Mouse (Mus musculus) intestine, embryonic 16.5 days (tissue): ENCODE measurements around the gene Wdr76. TPM values are rescaled to one million over a fixed set of nuclear protein-coding genes. Genes with fewer than 3 reads are reported as not detected.
"Not testable (repeated sequence)": the region's sequence is repeated elsewhere in the genome, so short reads cannot be mapped to it uniquely, and the experiment has no call there.

ENCODE experiments used
- ATAC-seq: fragments of 200-750 bp; cut with Nextera tagmentation; 2 replicates; pipeline ENCODE4 v1.8.0; 2017; ENCODE audit warnings: moderate TSS enrichment, moderate library complexity
- H3K27ac ChIP-seq: fragments of 300-500 bp; sonication (generic); 2 replicates; pipeline ENCODE4 v1.5.1; 2014; ENCODE audit warnings: mild to moderate bottlenecking, low read length
- H3K27me3 ChIP-seq: fragments of 300-500 bp; sonication (generic); replicated peaks from 2 replicates; pipeline ENCODE4 v1.6.1; 2014; ENCODE audit warnings: low read length, control low read depth, mixed read lengths; ENCODE audit not compliant: control insufficient read depth, insufficient read depth
- H3K36me3 ChIP-seq: fragments of 300-500 bp; sonication (generic); 2 replicates; pipeline ENCODE4 v1.6.1; 2014; ENCODE audit warnings: low read length, control low read depth; ENCODE audit not compliant: control insufficient read depth, insufficient read depth
- H3K4me1 ChIP-seq: fragments of 300-500 bp; sonication (generic); 2 replicates; pipeline ENCODE4 v1.6.1; 2014; ENCODE audit warnings: low read length, control low read depth, mixed read lengths; ENCODE audit not compliant: control insufficient read depth, insufficient read depth
- H3K4me2 ChIP-seq: fragments of 300-500 bp; sonication (generic); 2 replicates; pipeline ENCODE4 v1.6.1; 2014; ENCODE audit warnings: low read depth, low read length, control low read depth
- H3K4me3 ChIP-seq: fragments of 300-500 bp; sonication (generic); 2 replicates; pipeline ENCODE4 v1.5.1; 2014; ENCODE audit warnings: mild to moderate bottlenecking, low read length
- H3K9ac ChIP-seq: fragments of 300-500 bp; sonication (generic); 2 replicates; pipeline ENCODE4 v1.6.1; 2014; ENCODE audit warnings: low read depth, low read length
- H3K9me3 ChIP-seq: fragments of 300-500 bp; sonication (generic); 2 replicates; pipeline ENCODE4 v1.6.1; 2016; ENCODE audit warnings: low read length, control low read depth; ENCODE audit not compliant: control insufficient read depth
- WGBS: fragments of 180-500 bp; shearing (Covaris S2); extraction: QIAGEN DNeasy Blood & Tissue Kit; methylation state at CpG from one replicate; pipeline ENCODE4 v1.1.7; 2014; 5-methylcytosine and 5-hydroxymethylcytosine counted together
- polyA plus RNA-seq: library from polyadenylated mRNA; unstranded; fragments of >200 nt; fragmentation: Nextera tagmentation; extraction: Ambion mirVana; gene quantifications from 2 replicates; pipeline ENCODE4 v1.2.1, GENCODE M21; 2015

Wdr76 gene
- polyA plus RNA-seq, 1 experiment from 2014 or later = 5.0 TPM

DNA sequence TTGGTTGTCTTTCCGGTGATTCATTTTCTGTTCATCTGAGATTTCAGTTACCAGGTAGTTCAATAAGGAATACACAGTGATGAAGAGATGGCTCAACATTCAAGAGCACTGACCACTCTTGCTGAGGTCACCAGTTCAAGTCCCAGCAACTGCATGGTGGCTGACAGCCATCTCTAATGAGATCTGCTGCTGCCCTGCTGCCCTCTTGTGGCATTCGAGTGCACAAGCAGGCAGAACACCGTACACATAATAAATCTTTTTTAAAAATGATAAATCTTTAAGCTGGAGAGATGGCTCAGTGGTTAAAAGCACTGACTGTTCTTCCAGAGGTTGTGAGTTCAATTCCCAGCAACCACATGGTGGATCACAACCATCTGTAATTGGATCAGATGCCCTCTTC, 26.0 kb upstream of the Wdr76 start:
- Histone ChIP-seq H3K27me3 (no peaks in the 10 kb centered on the region), H3K27ac (no peak overlapping the region), H3K4me3 (no peak overlapping the region), H3K36me3 (no peaks in the 10 kb centered on the region), H3K4me1 (no peaks in the 10 kb centered on the region), H3K9ac (no peak overlapping the region), H3K9me3 (no peaks in the 10 kb centered on the region), H3K4me2 (no peak overlapping the region)
- no peak for ATAC-seq
- 60% methylated on average over 3 of the region's 3 CpGs for WGBS

DNA sequence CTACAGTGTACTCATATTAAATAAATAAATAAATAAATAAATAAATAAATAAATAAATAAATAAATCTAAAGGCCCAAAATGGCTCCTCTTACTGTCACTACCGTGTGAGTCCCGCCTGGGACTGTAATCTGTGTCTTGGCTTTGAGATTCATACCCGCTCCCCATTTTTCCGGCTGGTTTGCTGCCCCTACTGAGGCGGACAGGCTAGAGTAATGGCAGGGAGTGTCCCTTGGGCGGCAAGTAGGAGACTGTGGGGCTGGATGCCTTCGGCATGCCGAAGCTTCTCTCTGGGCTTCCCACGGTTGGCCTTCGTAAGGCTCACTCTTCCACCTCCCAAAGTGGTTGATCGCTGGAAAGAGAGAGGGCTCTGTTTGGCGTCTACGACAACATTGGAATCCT, 25.6 kb upstream of the Wdr76 start:
- H3K27me3 ChIP-seq, H3K4me3 ChIP-seq, H3K4me1 ChIP-seq, ATAC-seq, H3K4me2 ChIP-seq, H3K36me3 ChIP-seq, H3K27ac ChIP-seq, H3K9ac ChIP-seq, H3K9me3 ChIP-seq: not testable (repeated sequence)
- WGBS = 84% methylated on average over 13 of the region's 13 CpGs

DNA sequence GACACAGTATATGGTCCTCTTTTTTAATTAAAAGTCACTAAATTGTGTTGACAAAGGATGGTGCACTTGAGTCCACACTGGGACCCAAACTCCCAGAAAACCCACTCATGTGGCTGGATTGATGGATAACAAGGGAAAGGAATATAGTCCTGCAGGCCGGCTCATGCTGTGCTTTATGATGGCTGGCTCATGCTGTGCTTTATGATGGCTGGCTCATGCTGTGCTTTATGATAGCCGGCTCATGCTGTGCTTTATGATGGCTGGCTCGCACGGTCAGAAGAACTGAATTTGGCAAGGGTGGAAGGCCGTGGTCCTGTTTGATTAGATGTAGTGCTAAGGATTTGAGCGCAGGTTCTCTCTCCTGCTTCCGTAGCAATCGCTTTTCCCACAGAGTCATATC, 22.9 kb upstream of the Wdr76 start:
- Histone ChIP-seq H3K36me3 (no peaks in the 10 kb centered on the region), H3K4me2 (no peak overlapping the region), H3K27me3 (no peaks in the 10 kb centered on the region), H3K27ac (no peak overlapping the region), H3K4me3 (no peak overlapping the region), H3K9ac (no peak overlapping the region), H3K4me1 (no peaks in the 10 kb centered on the region), H3K9me3 (no peaks in the 10 kb centered on the region)
- WGBS = 59% methylated on average over 8 of the region's 8 CpGs
- no peak for ATAC-seq

DNA sequence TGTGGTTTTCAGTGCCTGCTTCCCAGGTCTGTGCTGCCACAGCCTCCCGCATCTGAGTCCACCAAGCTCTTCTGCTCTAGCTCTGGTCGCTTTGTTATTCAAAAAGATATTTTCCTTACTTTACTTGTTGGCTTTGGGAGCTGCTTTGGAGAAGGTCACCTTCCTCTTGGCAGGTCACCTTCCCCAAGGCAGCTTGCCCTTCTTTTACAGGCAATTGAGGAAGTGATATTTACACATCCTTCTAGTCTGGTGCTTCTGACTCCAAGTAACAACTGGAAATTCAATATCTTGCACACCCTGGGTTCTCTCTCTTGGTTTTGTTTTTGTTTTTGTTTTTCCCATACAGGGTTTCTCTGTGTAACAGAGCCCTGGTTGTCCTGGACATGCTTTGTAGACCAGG, 22.1 kb upstream of the Wdr76 start:
- WGBS = 90% methylated on average over 1 of the region's 2 CpGs

DNA sequence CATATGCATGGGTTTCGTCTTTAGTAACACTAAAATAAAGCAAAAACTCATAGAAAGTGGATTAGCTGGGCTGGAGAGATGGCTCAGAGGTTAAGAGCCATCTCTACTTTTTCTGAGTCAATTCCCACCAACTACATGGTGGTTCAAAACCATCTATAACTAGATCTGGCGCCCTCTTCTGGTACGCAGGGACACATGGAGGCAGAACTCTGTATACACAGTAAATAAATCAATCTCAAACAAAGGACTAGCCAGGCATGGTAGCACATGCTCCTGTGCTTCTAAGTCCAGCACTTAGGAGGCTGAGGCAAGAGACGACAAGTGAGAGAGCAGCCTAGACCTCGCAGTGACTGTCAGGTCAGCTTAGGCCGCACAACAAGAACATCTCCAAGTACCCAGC, 5.0 kb upstream of the Wdr76 start:
- H3K4me2 ChIP-seq, H3K9ac ChIP-seq, H3K27ac ChIP-seq, H3K9me3 ChIP-seq, ATAC-seq, H3K36me3 ChIP-seq, H3K4me1 ChIP-seq, H3K4me3 ChIP-seq, H3K27me3 ChIP-seq: not testable (repeated sequence)
- WGBS = 82% methylated on average over 2 of the region's 6 CpGs

More for the DNA sequence above, 22.1 kb upstream of the Wdr76 start:
- H3K4me1 ChIP-seq, H3K27me3 ChIP-seq, H3K36me3 ChIP-seq, H3K4me2 ChIP-seq, H3K9ac ChIP-seq, ATAC-seq, H3K9me3 ChIP-seq, H3K27ac ChIP-seq, H3K4me3 ChIP-seq: not testable (repeated sequence)

DNA sequence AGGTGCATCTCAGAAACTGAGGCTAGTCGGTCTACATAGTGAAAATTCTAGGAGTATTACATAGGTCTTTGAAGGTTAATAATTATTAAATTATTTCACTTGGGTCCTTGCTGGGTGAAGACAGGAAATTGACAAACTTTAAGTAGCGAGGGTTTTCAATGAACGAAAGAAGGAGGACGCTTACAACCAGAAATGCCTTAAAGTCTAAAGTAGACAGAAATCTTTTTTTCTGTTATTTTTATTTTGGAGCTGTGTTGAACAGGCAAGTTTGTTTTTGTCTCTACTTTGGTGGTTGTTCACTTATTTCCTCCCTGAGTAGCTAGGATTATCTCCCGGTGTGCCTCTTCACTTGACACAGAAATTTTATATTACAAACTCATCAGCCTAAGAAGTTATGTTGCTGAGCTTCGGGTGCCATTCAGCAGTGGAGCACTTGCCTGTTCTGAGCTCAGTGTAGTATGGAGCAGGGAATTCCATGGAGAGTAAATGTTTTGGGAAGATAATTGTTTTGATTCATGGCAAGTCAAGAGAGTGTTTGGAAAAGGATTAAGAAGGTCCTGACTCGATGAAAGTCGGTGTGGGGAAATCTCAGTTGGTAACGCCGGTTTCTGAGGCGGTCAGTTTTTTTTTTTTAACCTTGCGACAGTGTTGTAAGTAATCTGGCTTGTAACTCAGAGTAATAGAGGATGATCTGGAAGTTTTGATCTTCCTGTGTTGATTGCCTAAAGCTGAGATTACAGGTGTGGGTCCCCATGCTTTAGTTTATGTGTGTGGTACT, 839 bp downstream of the Wdr76 start:
- Histone ChIP-seq H3K9me3 (no peaks in the 10 kb centered on the region), H3K4me3 (peak overlapping the region; percentile 56), H3K36me3 (0 out of 2 replicates have a peak, but pooled peaks cover 7% of the 10 kb centered on the region), H3K4me1 (peaks cover 8% of the 10 kb centered on the region), H3K4me2 (peak overlapping the region; percentile 67), H3K27me3 (no peaks in the 10 kb centered on the region), H3K9ac (peak overlapping the region; percentile 68), H3K27ac (no peak overlapping the region)
- WGBS = 8% methylated on average over 12 of the region's 12 CpGs
- ATAC-seq = no peak

DNA sequence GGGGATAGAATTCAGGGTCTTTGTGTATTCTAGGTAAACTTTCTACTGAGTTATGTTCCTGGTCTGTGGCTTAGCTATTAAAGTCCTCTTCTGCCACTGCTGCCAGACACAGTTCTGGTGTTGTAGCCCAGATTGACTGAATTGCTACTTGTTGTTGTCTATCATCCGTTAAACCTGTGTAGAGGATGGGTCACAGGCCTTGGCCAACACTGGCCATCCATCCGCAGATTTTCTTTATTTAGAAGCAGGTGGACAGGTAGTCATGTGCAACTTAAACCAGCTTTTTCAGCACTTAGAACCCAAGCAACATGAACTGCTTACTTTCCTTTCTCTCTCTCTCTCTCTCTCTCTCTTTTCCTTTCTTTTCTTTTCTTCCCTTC, 1.4 kb downstream of the Wdr76 start:
- Histone ChIP-seq H3K4me3 (peak overlapping the region; percentile 56), H3K27ac (no peak overlapping the region), H3K9me3 (no peaks in the 10 kb centered on the region), H3K9ac (peak overlapping the region; percentile 68), H3K36me3 (0 out of 2 replicates have a peak, but pooled peaks cover 7% of the 10 kb centered on the region), H3K27me3 (no peaks in the 10 kb centered on the region), H3K4me2 (peak overlapping the region; percentile 67), H3K4me1 (peaks cover 8% of the 10 kb centered on the region)
- WGBS = 52% methylated on average over 2 of the region's 2 CpGs
- ATAC-seq = no peak

DNA sequence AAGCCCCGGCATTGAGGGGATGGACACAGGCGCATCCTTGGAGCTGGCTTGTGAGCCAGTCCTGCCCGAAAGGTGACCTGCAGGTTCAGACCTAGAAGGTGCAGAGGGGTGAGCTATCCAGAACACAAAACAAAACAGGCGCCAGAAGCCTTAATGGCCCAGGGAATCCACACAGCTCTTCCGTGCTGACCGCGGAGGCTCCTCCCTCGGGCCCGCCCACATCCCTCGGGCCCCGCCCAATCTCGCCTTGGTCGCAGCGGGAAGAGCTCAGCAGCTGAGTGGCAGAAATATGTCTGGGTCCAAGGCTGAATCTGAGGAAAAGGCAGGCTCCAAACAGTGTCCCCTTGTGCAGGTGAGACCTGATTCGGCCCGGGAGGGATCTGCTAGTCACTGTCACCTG, 3.1 kb downstream of the Wdr76 start:
- peak; percentile 74 for ATAC-seq
- Histone ChIP-seq H3K27ac (0 out of 2 replicates have a peak overlapping the region, but pooled peaks have one; percentile 33), H3K27me3 (no peaks in the 10 kb centered on the region), H3K36me3 (0 out of 2 replicates have a peak, but pooled peaks cover 8% of the 10 kb centered on the region), H3K9me3 (no peaks in the 10 kb centered on the region), H3K4me1 (peaks cover 8% of the 10 kb centered on the region), H3K4me3 (peak overlapping the region; percentile 47), H3K9ac (peak overlapping the region; percentile 64), H3K4me2 (peak overlapping the region; percentile 53)
- 17% methylated on average over 16 of the region's 16 CpGs for WGBS

DNA sequence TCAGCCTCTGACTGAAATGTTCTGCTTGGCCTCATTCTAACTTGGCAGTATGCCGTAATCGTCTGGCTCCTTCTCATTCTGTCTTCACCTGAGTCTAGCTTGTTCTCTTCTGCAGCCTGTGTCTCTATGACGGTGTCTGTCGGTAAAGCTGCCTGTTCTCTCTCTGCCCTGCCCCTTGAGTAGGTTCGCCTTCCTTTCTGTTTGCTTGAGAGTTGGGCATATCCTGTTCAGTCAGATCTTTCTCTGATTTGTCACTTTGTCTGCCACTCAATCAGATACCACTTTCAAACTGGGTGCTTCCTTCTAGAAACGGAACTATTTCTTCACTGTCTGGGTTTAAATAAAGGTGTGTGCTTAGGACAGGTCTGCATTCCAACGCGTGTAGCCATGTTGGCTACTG, 4.9 kb downstream of the Wdr76 start:
- Histone ChIP-seq H3K27ac (no peak overlapping the region), H3K4me2 (no peak overlapping the region), H3K27me3 (no peaks in the 10 kb centered on the region), H3K9me3 (no peaks in the 10 kb centered on the region), H3K36me3 (0 out of 2 replicates have a peak, but pooled peaks cover 8% of the 10 kb centered on the region), H3K4me3 (no peak overlapping the region), H3K9ac (no peak overlapping the region), H3K4me1 (peaks cover 8% of the 10 kb centered on the region)
- 86% methylated on average over 8 of the region's 8 CpGs for WGBS
- no peak for ATAC-seq
